Mouse (Mus musculus): ENCODE measurements at regions not wholly inside any gene's neighbourhood (a gene's known extent, or its start where the extent isn't known, plus 50 kb on each side); places are given as distances from the start of the nearest gene placed in this dataset.

GRCm38 (mm10) chr11:39917716-39918347 is 777.2 kb downstream of the Mat2b start:
- TF ChIP-seq POLR2A (IDR thresholded peaks at IDR 0.05; ENCODE audit: borderline replicate concordance, insufficient read depth, low read length) (no peak), CTCF (IDR thresholded peaks at IDR 0.05; ENCODE audit: borderline replicate concordance, insufficient read depth, low read depth, low read length) (no peak)
